Mouse (Mus musculus) lung, embryonic 16.5 days (tissue): ENCODE results near the gene Gpn3. TPM values are rescaled to one million over a fixed set of nuclear protein-coding genes. Genes with fewer than 3 reads are reported as not detected.
A peak's percentile ranks its signal among the peaks of the same experiment; 100 is the strongest.

Experiments
- ATAC-seq: fragments of 200-750 bp; cut with Nextera tagmentation; 2 replicates; pipeline ENCODE4 v1.8.0; 2017; ENCODE audit warnings: low read depth, mild to moderate bottlenecking, moderate library complexity
- H3K27ac ChIP-seq: fragments of 300-500 bp; sonication (generic); 2 replicates; pipeline ENCODE4 v1.5.1; 2014; ENCODE audit warnings: mild to moderate bottlenecking, control low read depth, low read length
- H3K27me3 ChIP-seq: fragments of 300-500 bp; sonication (generic); 2 replicates; pipeline ENCODE4 v1.6.1; 2014; ENCODE audit warnings: low read depth, low read length, mixed read lengths; ENCODE audit not compliant: control insufficient read depth, insufficient read depth
- H3K36me3 ChIP-seq: fragments of 300-500 bp; sonication (generic); 2 replicates; pipeline ENCODE4 v1.6.1; 2014; ENCODE audit warnings: low read length; ENCODE audit not compliant: control insufficient read depth, insufficient read depth
- H3K4me1 ChIP-seq: fragments of 300-500 bp; sonication (generic); replicated peaks from 2 replicates; pipeline ENCODE4 v1.6.1; 2014; ENCODE audit warnings: low read length, mixed read lengths; ENCODE audit not compliant: control insufficient read depth, insufficient read depth
- H3K4me2 ChIP-seq: fragments of 300-500 bp; sonication (generic); 2 replicates; pipeline ENCODE4 v1.6.1; 2014; ENCODE audit warnings: low read depth, low read length, control low read depth
- H3K4me3 ChIP-seq: fragments of 300-500 bp; sonication (generic); 2 replicates; pipeline ENCODE4 v1.5.1; 2014; ENCODE audit warnings: mild to moderate bottlenecking, low read length, control low read depth
- H3K9ac ChIP-seq: fragments of 300-500 bp; sonication (generic); 2 replicates; pipeline ENCODE4 v1.6.1; 2014; ENCODE audit warnings: low read length, control low read depth
- H3K9me3 ChIP-seq: fragments of 300-500 bp; sonication (generic); 2 replicates; pipeline ENCODE4 v1.6.1; 2016; ENCODE audit warnings: low read length; ENCODE audit not compliant: control insufficient read depth
- WGBS: fragments of 180-500 bp; shearing (Covaris S2); extraction: QIAGEN DNeasy Blood & Tissue Kit; methylation state at CpG from one replicate; pipeline ENCODE4 v1.1.7; 2014; 5-methylcytosine and 5-hydroxymethylcytosine counted together
- polyA plus RNA-seq: library from polyadenylated mRNA; unstranded; fragments of >200 nt; fragmentation: Nextera tagmentation; extraction: Ambion mirVana; gene quantifications from 2 replicates; pipeline ENCODE4 v1.2.1, GENCODE M21; 2015

Gene Gpn3
- polyA plus RNA-seq, 1 experiment from 2014 or later: 76.2 TPM

GRCm38 (mm10) chr5:122343768-122344167 lies 27.9 kb upstream of the Gpn3 start:
- H3K4me1 ChIP-seq: no peaks in the 10 kb centered on the region
- 48% methylated on average over 7 of the region's 7 CpGs for WGBS
- no peaks in the 10 kb centered on the region for H3K36me3 ChIP-seq
- no peak overlapping the region for H3K9ac ChIP-seq
- no peak overlapping the region for H3K4me3 ChIP-seq
- no peak overlapping the region for H3K4me2 ChIP-seq
- no peak for ATAC-seq
- H3K9me3 ChIP-seq: no peaks in the 10 kb centered on the region
- H3K27ac ChIP-seq: no peak overlapping the region
- H3K27me3 ChIP-seq: no peaks in the 10 kb centered on the region

GRCm38 (mm10) chr5:122344260-122344659 lies 27.4 kb upstream of the Gpn3 start:
- no peaks in the 10 kb centered on the region for H3K9me3 ChIP-seq
- no peaks in the 10 kb centered on the region for H3K36me3 ChIP-seq
- H3K4me2 ChIP-seq: no peak overlapping the region
- H3K4me1 ChIP-seq: no peaks in the 10 kb centered on the region
- no peak overlapping the region for H3K9ac ChIP-seq
- H3K4me3 ChIP-seq: no peak overlapping the region
- no peak overlapping the region for H3K27ac ChIP-seq
- WGBS: 7% methylated on average over 5 of the region's 5 CpGs
- ATAC-seq: peak; percentile 69; the same call in 1 of the 2 replicates
- no peaks in the 10 kb centered on the region for H3K27me3 ChIP-seq

- no peaks in the 10 kb centered on the region for H3K27me3 ChIP-seq
Observed at GRCm38 (mm10) chr5:122345777-122346176, 25.9 kb upstream of the Gpn3 start.

GRCm38 (mm10) chr5:122353807-122354491 lies 17.7 kb upstream of the Gpn3 start, which contains the start of the genes Rad9b and Vps29:
TSS of gene Rad9b (minus strand) at chr5:122354233.
TSS of gene Vps29 (plus strand) at chr5:122354369.
- Histone ChIP-seq H3K4me3 (peak within 1 kb of the TSS; percentile 99), H3K36me3 (no peaks in the 10 kb centered on the region), H3K27ac (peak within 1 kb of the TSS; percentile 57), H3K4me2 (peak within 1 kb of the TSS; percentile 91), H3K9ac (peak within 1 kb of the TSS; percentile 88), H3K9me3 (no peaks in the 10 kb centered on the region), H3K27me3 (no peaks in the 10 kb centered on the region), H3K4me1 (peaks cover 7% of the 10 kb centered on the region; the same call in 1 of the 2 replicates)
- 2% methylated on average over 51 of the region's 51 CpGs for WGBS
- peak; percentile 95 for ATAC-seq

More at GRCm38 (mm10) chr5:122345777-122346176, 25.9 kb upstream of the Gpn3 start:
- Histone ChIP-seq H3K4me3 (no peak overlapping the region), H3K9me3 (no peaks in the 10 kb centered on the region), H3K4me2 (no peak overlapping the region), H3K27ac (no peak overlapping the region), H3K9ac (no peak overlapping the region), H3K4me1 (no peaks in the 10 kb centered on the region), H3K36me3 (no peaks in the 10 kb centered on the region)
- no peak for ATAC-seq
- WGBS: 71% methylated on average over 4 of the region's 4 CpGs

- Histone ChIP-seq H3K4me2 (peak overlapping the region; percentile 80), H3K36me3 (no peaks in the 10 kb centered on the region), H3K27ac (peak overlapping the region; percentile 57; the same call in 1 of the 2 replicates), H3K9ac (peak overlapping the region; percentile 88), H3K4me3 (peak overlapping the region; percentile 99), H3K27me3 (no peaks in the 10 kb centered on the region), H3K9me3 (no peaks in the 10 kb centered on the region), H3K4me1 (peaks cover 7% of the 10 kb centered on the region; the same call in 1 of the 2 replicates)
- peak; percentile 77; the same call in 1 of the 2 replicates for ATAC-seq
- 0% methylated on average over 53 of the region's 57 CpGs for WGBS
Observed at GRCm38 (mm10) chr5:122354492-122355067, 17.1 kb upstream of the Gpn3 start.

GRCm38 (mm10) chr5:122372192-122372769 lies 605 bp downstream of the Gpn3 start, which contains the start of gene Fam216a:
TSS of gene Fam216a (minus strand) at chr5:122372364.
- peak within 1 kb of the TSS; percentile 81 for H3K4me3 ChIP-seq
- H3K27me3 ChIP-seq: no peaks in the 10 kb centered on the region
- H3K36me3 ChIP-seq: peaks cover 16% of the 10 kb centered on the region
- no peaks in the 10 kb centered on the region for H3K9me3 ChIP-seq
- H3K4me2 ChIP-seq: peak within 1 kb of the TSS; percentile 78
- peak within 1 kb of the TSS; percentile 95 for H3K27ac ChIP-seq
- ATAC-seq: peak; percentile 96
- H3K4me1 ChIP-seq: peaks cover 11% of the 10 kb centered on the region; the same call in 1 of the 2 replicates
- under 1% methylated on average over 53 of the region's 53 CpGs for WGBS
- peak within 1 kb of the TSS; percentile 89 for H3K9ac ChIP-seq

GRCm38 (mm10) chr5:122372878-122373277 lies 1.2 kb downstream of the Gpn3 start:
- WGBS: 3% methylated on average over 5 of the region's 5 CpGs
- H3K4me1 ChIP-seq: peaks cover 11% of the 10 kb centered on the region; the same call in 1 of the 2 replicates

GRCm38 (mm10) chr5:122377101-122377833 lies 5.6 kb downstream of the Gpn3 start:
- no peak overlapping the region for H3K27ac ChIP-seq
- 86% methylated on average over 4 of the region's 4 CpGs for WGBS
- no peak overlapping the region for H3K4me3 ChIP-seq
- peaks cover 7% of the 10 kb centered on the region; the same call in 1 of the 2 replicates for H3K4me1 ChIP-seq
- H3K9ac ChIP-seq: no peak overlapping the region
- H3K27me3 ChIP-seq: no peaks in the 10 kb centered on the region
- H3K4me2 ChIP-seq: no peak overlapping the region
- no peaks in the 10 kb centered on the region for H3K9me3 ChIP-seq
- peaks cover 19% of the 10 kb centered on the region for H3K36me3 ChIP-seq
- ATAC-seq: no peak

More at GRCm38 (mm10) chr5:122372878-122373277, 1.2 kb downstream of the Gpn3 start:
- H3K36me3 ChIP-seq: peaks cover 10% of the 10 kb centered on the region
- ATAC-seq: no peak
- peak overlapping the region; percentile 81 for H3K4me3 ChIP-seq
- H3K27me3 ChIP-seq: no peaks in the 10 kb centered on the region
- no peaks in the 10 kb centered on the region for H3K9me3 ChIP-seq
- H3K4me2 ChIP-seq: peak overlapping the region; percentile 78
- peak overlapping the region; percentile 92 for H3K27ac ChIP-seq
- peak overlapping the region; percentile 89 for H3K9ac ChIP-seq
